In the genomic region with DNA sequence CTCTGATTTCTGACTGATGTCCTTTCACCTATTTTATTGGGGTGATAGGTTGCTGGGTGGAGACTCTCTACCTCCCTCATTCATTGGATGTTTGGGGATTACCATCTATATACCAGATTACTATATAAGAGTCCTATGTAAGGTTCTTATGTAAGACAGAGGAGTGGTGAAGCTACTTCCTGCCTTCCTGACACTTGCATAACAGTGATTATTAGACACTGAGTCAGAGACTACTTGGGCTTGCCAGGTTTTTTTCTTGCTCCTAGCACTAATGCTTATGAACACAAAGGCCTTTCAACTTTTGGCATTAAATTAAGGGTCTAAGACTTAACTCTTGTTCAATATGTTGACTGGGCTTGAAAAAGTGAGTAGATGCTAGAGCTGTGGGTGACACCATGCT, we compare ENCODE assay signal across 10 mouse cellular contexts.
"Had no signal": no experiment of that assay in that cellular context is flagged by ENCODE, and none has a peak within 500 bp of the region (broad histone marks: within the 10 kb centered on the region; RNA-seq: fewer than 3 reads in every experiment).

No protein-coding gene starts in this region.

- DNase-seq: kidney, adult 11 months; kidney, adult 9 months; kidney, postnatal 14 days; kidney, postnatal 4 days; left cerebral cortex, postnatal 4 days; liver, postnatal 0 days; lung, embryonic 14.5 days; right cerebral cortex, postnatal 14 days; spleen, adult 18-20 months; thymus, postnatal 36 days had no signal
